In the genomic region with DNA sequence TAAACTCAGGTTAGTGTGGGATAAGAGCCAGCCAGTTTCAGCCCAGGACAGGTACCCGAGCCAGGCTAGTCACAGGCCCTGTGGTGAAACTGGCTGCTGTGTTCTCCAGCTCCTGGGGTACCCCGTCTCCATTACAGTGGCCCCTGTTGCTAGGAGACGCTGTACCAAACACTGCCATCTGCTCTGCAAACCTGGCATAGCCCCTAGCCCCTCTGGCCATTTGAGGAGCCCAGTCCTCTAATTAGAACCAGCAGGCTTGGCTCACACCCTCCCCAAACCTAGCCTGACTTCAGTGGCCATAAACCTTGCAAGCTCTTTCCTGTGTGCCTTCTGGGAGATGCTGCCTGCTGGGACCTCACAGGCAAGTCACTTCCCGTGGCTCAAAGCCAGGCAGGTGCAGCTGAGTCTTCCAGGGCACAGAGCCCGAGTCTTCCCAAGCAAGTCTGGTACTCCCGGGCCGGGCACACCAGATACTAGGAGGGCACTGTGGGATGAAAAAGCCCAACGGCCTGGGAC, we compare ENCODE assay signal across 9 mouse cellular contexts.
DNase-seq lines count a peak whose midpoint lies in the region; ATAC-seq and TF ChIP-seq lines count a peak whose summit lies in the region.
"Had no signal": no experiment of that assay in that cellular context is flagged by ENCODE, and none has a peak within 500 bp of the region (broad histone marks: within the 10 kb centered on the region; RNA-seq: fewer than 3 reads in every experiment).

No protein-coding gene starts in this region.

- H3K4me2 ChIP-seq in forebrain, embryonic 14.5 days (ENCODE audit: low read length) = no peak overlapping the region
- no peak overlapping the region for H3K4me2 ChIP-seq in limb, embryonic 15.5 days

- ATAC-seq in forebrain, embryonic 14.5 days = peak; percentile 90
- ATAC-seq in limb, embryonic 15.5 days (ENCODE audit: insufficient number of reproducible peaks, low FRiP score, low TSS enrichment, low read depth) = peak; percentile 64; the same call in 1 of the 2 replicates
- ATAC-seq in erythroblast, adult 5-6 weeks (replicated peaks; ENCODE audit: low FRiP score, poor library complexity, severe bottlenecking) = no peak
- no peak for ATAC-seq in erythroid progenitor cell, adult 5-6 weeks (replicated peaks; ENCODE audit: low FRiP score, poor library complexity, severe bottlenecking)
- ATAC-seq: Patski had no signal

- no peak for TF ChIP-seq CTCF in brain, embryonic 14.5 days (IDR thresholded peaks at IDR 0.05; ENCODE audit: borderline replicate concordance, extremely low read depth, insufficient read depth, insufficient read length)
- TF ChIP-seq CTCF in heart, adult 2 months (IDR thresholded peaks at IDR 0.05) = no peak
- TF ChIP-seq CTCF in lung, adult 2 months (IDR thresholded peaks at IDR 0.05; ENCODE audit: insufficient read depth, low read length) = no peak

- no peak for TF ChIP-seq POLR2A in brain, embryonic 14.5 days (IDR thresholded peaks at IDR 0.05; ENCODE audit: borderline replicate concordance, extremely low read depth, insufficient read depth, insufficient read length, poor library complexity, severe bottlenecking)
- no peak for TF ChIP-seq POLR2A in heart, adult 2 months (IDR thresholded peaks at IDR 0.05; ENCODE audit: insufficient read depth, low read depth, low read length)
- TF ChIP-seq POLR2A in lung, adult 2 months (IDR thresholded peaks at IDR 0.05; ENCODE audit: borderline replicate concordance, extremely low read depth, low read depth, low read length) = no peak

- no peak overlapping the region for H3K4me3 ChIP-seq in forebrain, embryonic 14.5 days (ENCODE audit: low read depth, low read length)
- no peak overlapping the region for H3K4me3 ChIP-seq in limb, embryonic 15.5 days
- H3K4me3 ChIP-seq in heart, adult 2 months = no peak overlapping the region
- no peak overlapping the region for H3K4me3 ChIP-seq in lung, adult 2 months (replicated peaks; ENCODE audit: extremely low read depth, low read depth, low read length)

- H3K4me1 ChIP-seq in forebrain, embryonic 14.5 days (ENCODE audit: control insufficient read depth, insufficient read depth, low read length) = peaks cover 15% of the 10 kb centered on the region
- peaks cover 61% of the 10 kb centered on the region for H3K4me1 ChIP-seq in limb, embryonic 15.5 days
- peaks cover 16% of the 10 kb centered on the region for H3K4me1 ChIP-seq in heart, adult 2 months (ENCODE audit: control insufficient read depth, insufficient read depth, low read length)
- peaks cover 10% of the 10 kb centered on the region for H3K4me1 ChIP-seq in lung, adult 2 months (ENCODE audit: control insufficient read depth, insufficient read depth, low read length)

- no peak for TF ChIP-seq EP300 in heart, adult 2 months (IDR thresholded peaks at IDR 0.05; ENCODE audit: insufficient read depth, low read depth, low read length)

- H3K36me3 ChIP-seq in forebrain, embryonic 14.5 days (ENCODE audit: control insufficient read depth, insufficient read depth, low read length) = no peaks in the 10 kb centered on the region
- H3K36me3 ChIP-seq in limb, embryonic 15.5 days = no peaks in the 10 kb centered on the region
- no peaks in the 10 kb centered on the region for H3K36me3 ChIP-seq in heart, adult 2 months (ENCODE audit: control insufficient read depth, insufficient read depth, low read length)

- H3K27ac ChIP-seq in forebrain, embryonic 14.5 days (ENCODE audit: low read depth, low read length) = peak overlapping the region; percentile 55; the same call in 1 of the 2 replicates
- H3K27ac ChIP-seq in limb, embryonic 15.5 days = peak overlapping the region; percentile 75
- no peak overlapping the region for H3K27ac ChIP-seq in heart, adult 2 months

- H3K9ac ChIP-seq in forebrain, embryonic 14.5 days (ENCODE audit: low read length) = no peak overlapping the region; the same call in 1 of the 2 replicates
- no peak overlapping the region for H3K9ac ChIP-seq in limb, embryonic 15.5 days
- no peak overlapping the region for H3K9ac ChIP-seq in heart, adult 2 months (ENCODE audit: low read depth, low read length)

- intact Hi-C loops in heart, adult 2 months (cut with DNase I) = no loop called here

- H3K9me3 ChIP-seq in forebrain, embryonic 14.5 days (replicated peaks; ENCODE audit: control insufficient read depth, low read length) = no peaks in the 10 kb centered on the region
- H3K9me3 ChIP-seq in limb, embryonic 15.5 days = no peaks in the 10 kb centered on the region

- peak; percentile 89 for DNase-seq in brain, embryonic 14.5 days (ENCODE audit: low read depth)
- DNase-seq in cerebellum, adult 8-10 months = peak; percentile 55
- DNase-seq in forebrain, embryonic 14.5 days (ENCODE audit: low spot score) = peak; percentile 79
- DNase-seq in heart, adult 2 months = no peak
- DNase-seq in lung, adult 2 months = no peak

- no peaks in the 10 kb centered on the region for H3K79me2 ChIP-seq in heart, adult 2 months (replicated peaks; ENCODE audit: control insufficient read depth, insufficient read depth, low read length)

- 31% methylated on average over 8 of the region's 8 CpGs for WGBS in forebrain, embryonic 14.5 days
- WGBS in limb, embryonic 15.5 days = 18% methylated on average over 8 of the region's 8 CpGs
- 77% methylated on average over 8 of the region's 8 CpGs for WGBS in heart, adult 2 months
- WGBS in lung, adult 2 months = 74% methylated on average over 8 of the region's 8 CpGs

- H3K27me3 ChIP-seq in forebrain, embryonic 14.5 days (replicated peaks; ENCODE audit: control insufficient read depth, insufficient read depth, low read length) = no peaks in the 10 kb centered on the region
- no peaks in the 10 kb centered on the region for H3K27me3 ChIP-seq in limb, embryonic 15.5 days
- no peaks in the 10 kb centered on the region for H3K27me3 ChIP-seq in heart, adult 2 months (ENCODE audit: control insufficient read depth, insufficient read depth, low read length)
- H3K27me3 ChIP-seq: Patski had no signal

Comparison
In these comparisons a context has a peak if more than half of its experiments do, and no peak if none do; other contexts are left out.
1. DNase-seq: peak in brain, embryonic 14.5 days (single experiment), cerebellum, adult 8-10 months (single experiment) and forebrain, embryonic 14.5 days (single experiment); none in heart, adult 2 months (0 of 2) and lung, adult 2 months (single experiment).
2. ATAC-seq: peak in forebrain, embryonic 14.5 days (single experiment) and limb, embryonic 15.5 days (single experiment); none in erythroblast, adult 5-6 weeks (single experiment) and erythroid progenitor cell, adult 5-6 weeks (single experiment).